Mouse (Mus musculus) liver, adult 2 months (tissue): Measurements from ENCODE around the gene Mrtfb. TPM values are rescaled to one million over a fixed set of nuclear protein-coding genes. Genes with fewer than 3 reads are reported as not detected.

ENCODE experiments used
- DNase-seq: peaks from one replicate; pipeline ENCODE4 v3.0.0-alpha.2; 2011; ENCODE audit warnings: low read depth, low spot score; ENCODE audit errors: extremely low read depth
- H3K27ac ChIP-seq: fragments of 200-500 bp; replicated peaks from 2 replicates; pipeline ENCODE4 v1.5.1; 2012; ENCODE audit warnings: low read depth, mild to moderate bottlenecking, control low read depth, inconsistent platforms, low read length; ENCODE audit not compliant: insufficient read depth
- H3K27me3 ChIP-seq: fragments of 200-500 bp; 2 replicates; pipeline ENCODE4 v1.6.1; 2012; ENCODE audit warnings: mild to moderate bottlenecking, moderate library complexity, low read length, inconsistent platforms; ENCODE audit not compliant: control insufficient read depth, insufficient read depth
- H3K36me3 ChIP-seq: fragments of 200-500 bp; 2 replicates; pipeline ENCODE4 v1.6.1; 2012; ENCODE audit warnings: low read length, inconsistent platforms; ENCODE audit not compliant: control insufficient read depth, insufficient read depth
- H3K4me1 ChIP-seq: fragments of 200-500 bp; 2 replicates; pipeline ENCODE4 v1.6.1; 2011; ENCODE audit warnings: low read length; ENCODE audit not compliant: control insufficient read depth, insufficient read depth
- H3K4me3 ChIP-seq: fragments of 200-500 bp; 2 replicates; pipeline ENCODE4 v1.5.1; 2011; ENCODE audit warnings: low read depth, mild to moderate bottlenecking, control low read depth, low read length, moderate library complexity; ENCODE audit not compliant: insufficient read depth
- H3K79me2 ChIP-seq: fragments of 200-500 bp; 2 replicates; pipeline ENCODE4 v1.6.1; 2012; ENCODE audit warnings: inconsistent platforms, mild to moderate bottlenecking, low read length, moderate library complexity; ENCODE audit not compliant: control insufficient read depth, insufficient read depth
- H3K9ac ChIP-seq: fragments of 200-500 bp; 2 replicates; pipeline ENCODE4 v1.6.1; 2012; ENCODE audit warnings: low read depth, mild to moderate bottlenecking, control low read depth, inconsistent platforms, low read length
- CTCF ChIP-seq: fragments of 200-500 bp; IDR thresholded peaks from 2 replicates; pipeline ENCODE4 v1.5.1; 2011; ENCODE audit warnings: low read depth, low read length, control low read depth
- POLR2A ChIP-seq: fragments of 200-500 bp; IDR thresholded peaks from 2 replicates; pipeline ENCODE4 v1.6.1; 2011; ENCODE audit warnings: low read length, control low read depth; ENCODE audit not compliant: insufficient read depth; ENCODE audit errors: extremely low read depth
- WGBS: fragments of 180-500 bp; shearing (Covaris S2); methylation state at CpG from one replicate; pipeline ENCODE4 v1.1.7; 2018; 5-methylcytosine and 5-hydroxymethylcytosine counted together
- polyA plus RNA-seq: library from polyadenylated mRNA; depleted of rRNA; stranded (reverse); fragments of >200 nt; gene quantifications from 2 replicates; pipeline ENCODE4 v1.2.3, GENCODE M21; 2012
- total RNA-seq: library from RNA; depleted of rRNA; stranded (reverse); fragments of >200 nt; gene quantifications from 2 replicates; pipeline ENCODE4 v1.2.3, GENCODE M21; 2014

The Mrtfb gene
- total and polyA plus RNA-seq, 2 experiments = 4.2 to 9.4 TPM

DNA sequence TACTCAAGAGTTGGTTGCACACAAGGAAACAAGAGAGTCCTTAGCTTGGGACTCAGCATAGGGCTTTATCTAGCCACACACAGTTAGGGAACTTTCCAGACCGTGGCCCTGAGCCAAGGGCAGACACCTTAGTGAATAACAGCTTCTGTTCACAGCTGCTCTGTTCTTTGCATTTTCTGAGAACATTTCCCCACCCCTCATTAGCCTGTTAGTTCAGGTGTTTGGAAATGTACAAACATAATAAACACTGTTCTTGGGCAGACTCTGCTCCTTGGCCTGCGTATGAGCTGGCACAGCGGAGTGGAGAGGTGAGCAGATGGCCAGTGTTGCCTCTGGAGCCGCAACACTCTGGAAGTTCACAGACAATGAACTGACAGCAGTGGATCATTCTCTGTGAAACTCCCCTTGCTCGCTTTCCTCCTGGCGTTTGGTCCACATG is 74.0 kb downstream of the Mrtfb start:
- Histone ChIP-seq H3K79me2 (peaks cover 15% of the 10 kb centered on the region; the same call in 1 of the 2 replicates), H3K27me3 (no peaks in the 10 kb centered on the region), H3K27ac (peak overlapping the region; percentile 58), H3K4me1 (peaks cover 6% of the 10 kb centered on the region; the same call in 1 of the 2 replicates), H3K36me3 (peaks cover 22% of the 10 kb centered on the region), H3K4me3 (no peak overlapping the region), H3K9ac (no peak overlapping the region)
- WGBS = 25% methylated on average over 6 of the region's 6 CpGs
- DNase-seq = peak; percentile 87
- TF ChIP-seq CTCF = no peak
- TF ChIP-seq POLR2A = no peak

DNA sequence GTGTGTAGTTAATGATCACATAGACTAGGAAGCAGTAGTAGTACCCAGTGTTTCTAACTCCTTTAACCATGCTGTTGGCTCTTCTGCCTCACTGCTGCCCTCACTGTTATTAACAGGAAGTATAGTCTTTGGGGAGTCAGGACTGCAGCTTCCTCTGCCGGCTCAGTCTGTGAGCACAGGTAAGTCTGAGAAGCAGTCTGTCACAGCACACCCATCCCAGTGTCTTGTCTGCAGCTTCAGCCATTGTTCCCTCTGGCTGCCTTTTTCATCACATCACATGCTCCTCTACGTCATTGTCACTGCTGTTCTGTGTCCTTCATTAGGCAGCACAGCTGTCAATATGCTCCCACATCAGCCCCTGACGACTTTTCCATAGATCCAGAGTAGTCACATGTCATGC is 75.6 kb downstream of the Mrtfb start:
- peaks cover 10% of the 10 kb centered on the region; the same call in 1 of the 2 replicates for H3K79me2 ChIP-seq
- no peak overlapping the region for H3K9ac ChIP-seq
- no peak overlapping the region for H3K27ac ChIP-seq
- WGBS = 67% methylated on average over 3 of the region's 3 CpGs
- peaks cover 14% of the 10 kb centered on the region; the same call in 1 of the 2 replicates for H3K4me1 ChIP-seq
- DNase-seq = no peak
- H3K36me3 ChIP-seq = peaks cover 14% of the 10 kb centered on the region; the same call in 1 of the 2 replicates
- TF ChIP-seq CTCF (no peak), POLR2A (no peak)
- H3K4me3 ChIP-seq = no peak overlapping the region
- H3K27me3 ChIP-seq = no peaks in the 10 kb centered on the region

DNA sequence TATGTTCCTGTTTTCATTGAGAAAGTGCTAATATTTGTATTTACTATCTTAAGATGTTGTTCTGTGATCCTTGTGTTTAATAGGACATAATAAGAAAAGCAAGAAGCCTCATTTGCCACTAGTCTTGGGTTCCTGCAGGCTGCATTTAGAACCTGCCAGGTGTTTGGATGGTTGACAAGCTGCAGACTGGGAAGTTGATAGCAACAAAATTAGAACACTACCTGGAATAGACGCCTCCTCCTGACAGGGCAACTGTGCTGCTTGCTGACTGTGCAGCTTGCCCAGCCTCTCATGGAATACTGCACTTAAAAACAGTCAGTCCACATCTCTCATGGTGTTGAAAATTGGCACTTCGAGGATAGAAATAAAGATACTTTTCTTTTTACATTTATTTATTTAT is 76.3 kb downstream of the Mrtfb start:
- Histone ChIP-seq H3K36me3 (peaks cover 10% of the 10 kb centered on the region; the same call in 1 of the 2 replicates), H3K79me2 (peaks cover 12% of the 10 kb centered on the region; the same call in 1 of the 2 replicates), H3K27me3 (no peaks in the 10 kb centered on the region), H3K9ac (no peak overlapping the region), H3K4me3 (no peak overlapping the region), H3K27ac (no peak overlapping the region), H3K4me1 (peaks cover 19% of the 10 kb centered on the region)
- TF ChIP-seq POLR2A = no peak
- no peak for TF ChIP-seq CTCF
- WGBS = 77% methylated on average over 2 of the region's 2 CpGs
- no peak for DNase-seq

DNA sequence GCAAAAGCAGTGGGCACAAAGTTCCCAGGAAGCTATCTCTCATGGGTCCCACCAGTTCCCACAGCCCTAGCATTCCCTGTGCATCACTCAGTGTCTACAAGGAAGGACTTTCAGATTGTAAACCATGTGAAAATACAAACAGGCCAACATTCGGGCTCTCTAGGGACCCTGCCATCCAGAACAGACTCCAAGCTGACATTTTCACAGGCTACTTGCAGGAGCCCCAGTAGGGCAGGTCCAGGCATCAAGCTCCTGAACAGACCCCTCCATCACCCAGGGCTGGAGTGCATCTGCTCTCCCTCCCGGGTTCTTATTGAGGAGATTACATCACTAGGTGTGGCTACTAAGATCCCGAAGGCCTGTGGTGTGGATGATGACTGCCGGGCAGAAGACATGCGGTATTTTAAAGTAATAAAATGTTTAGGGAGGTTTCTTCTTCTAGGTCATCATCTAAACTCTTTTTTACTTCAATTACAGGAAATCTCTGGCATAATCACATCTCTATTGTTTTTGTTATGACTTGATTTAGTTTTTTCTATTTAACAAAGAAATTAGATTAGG is 77.6 kb downstream of the Mrtfb start:
- H3K27me3 ChIP-seq = no peaks in the 10 kb centered on the region
- DNase-seq = no peak
- 90% methylated on average over 5 of the region's 5 CpGs for WGBS
- no peak for TF ChIP-seq POLR2A
- TF ChIP-seq CTCF = no peak
- peaks cover 19% of the 10 kb centered on the region for H3K79me2 ChIP-seq
- H3K27ac ChIP-seq = no peak overlapping the region
- H3K4me1 ChIP-seq = peaks cover 26% of the 10 kb centered on the region
- H3K4me3 ChIP-seq = no peak overlapping the region
- no peak overlapping the region for H3K9ac ChIP-seq
- H3K36me3 ChIP-seq = no peaks in the 10 kb centered on the region

DNA sequence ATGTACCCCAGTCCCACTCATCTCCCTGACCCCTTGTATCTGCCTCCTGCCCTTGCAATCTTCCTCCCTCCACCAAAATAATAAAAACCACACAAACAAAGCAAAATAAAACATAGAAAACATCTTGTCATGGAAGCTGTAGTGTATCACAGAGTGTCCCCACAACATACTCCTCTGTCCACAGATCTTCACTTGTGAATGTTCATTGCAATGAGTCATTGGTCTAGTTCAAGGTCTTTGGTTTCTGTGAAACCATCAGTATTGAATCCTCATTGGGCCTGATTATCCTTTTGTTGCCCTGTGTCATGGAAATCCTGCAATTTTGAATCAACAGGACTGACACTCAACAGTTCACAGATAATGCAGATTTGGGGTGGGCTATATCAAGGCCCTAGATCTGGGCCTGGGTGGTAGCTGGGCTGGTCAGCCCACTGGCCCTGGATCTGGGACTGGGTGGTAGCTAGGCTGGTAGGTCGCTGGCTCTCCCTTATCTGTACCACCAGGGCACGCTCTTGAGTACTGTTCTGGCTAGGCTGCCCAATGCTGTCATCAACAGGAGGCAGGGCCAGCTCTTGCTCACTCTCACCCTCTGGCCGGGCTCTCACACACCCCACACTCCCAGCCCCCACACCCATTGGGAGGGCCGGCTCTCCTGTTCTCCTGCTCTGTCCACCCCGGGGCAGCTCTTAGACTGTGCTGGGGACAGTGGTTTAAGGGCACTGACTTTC is 80.4 kb downstream of the Mrtfb start:
- DNase-seq = peak; percentile 65
- WGBS = 32% methylated on average over 5 of the region's 5 CpGs
- Histone ChIP-seq H3K4me1 (peaks cover 21% of the 10 kb centered on the region), H3K9ac (no peak overlapping the region), H3K79me2 (peaks cover 24% of the 10 kb centered on the region), H3K36me3 (no peaks in the 10 kb centered on the region), H3K4me3 (no peak overlapping the region), H3K27me3 (no peaks in the 10 kb centered on the region), H3K27ac (peak overlapping the region; percentile 68)
- TF ChIP-seq POLR2A = no peak
- peak; percentile 71 for TF ChIP-seq CTCF

DNA sequence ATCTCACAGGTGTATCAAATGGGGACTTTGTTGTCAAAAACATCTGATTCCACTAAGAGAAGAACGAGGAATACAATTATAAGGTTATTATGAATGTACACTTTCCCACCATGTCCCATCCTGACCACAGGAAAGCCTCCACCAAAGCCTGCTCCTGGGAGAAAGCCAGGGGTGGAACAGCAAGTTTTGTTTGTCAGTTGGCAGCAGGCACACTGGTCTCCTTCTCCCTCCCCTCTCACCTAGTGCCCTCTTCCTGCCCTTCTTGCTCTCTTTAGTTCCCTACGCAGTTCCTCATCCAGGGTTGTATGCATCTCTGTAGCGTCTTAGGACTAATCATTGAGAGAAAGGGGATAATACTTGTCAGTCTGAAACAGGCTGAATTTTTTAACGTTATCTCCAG is 81.8 kb downstream of the Mrtfb start:
- no peaks in the 10 kb centered on the region for H3K36me3 ChIP-seq
- DNase-seq = peak; percentile 91
- WGBS = 18% methylated on average over 4 of the region's 4 CpGs

More for the DNA sequence above, 81.8 kb downstream of the Mrtfb start:
- Histone ChIP-seq H3K4me1 (peaks cover 21% of the 10 kb centered on the region), H3K27ac (no peak overlapping the region), H3K9ac (no peak overlapping the region), H3K4me3 (no peak overlapping the region), H3K27me3 (no peaks in the 10 kb centered on the region), H3K79me2 (peaks cover 20% of the 10 kb centered on the region)
- no peak for TF ChIP-seq POLR2A
